In genomic region chr2:112816976-112817375, GRCm38 (mm10) we compare ENCODE assay signal across 27 mouse cellular contexts.
"Had no signal": no experiment of that assay in that cellular context is flagged by ENCODE, and none has a peak within 500 bp of the region (broad histone marks: within the 10 kb centered on the region; RNA-seq: fewer than 3 reads in every experiment).

No protein-coding gene starts in this region.

- H3K4me1 ChIP-seq: limb, embryonic 15.5 days; megakaryocyte, embryonic 14.5 days; midbrain, embryonic 10.5 days; midbrain, embryonic 13.5 days had no signal

- H3K9me3 ChIP-seq: limb, embryonic 12.5 days; limb, embryonic 15.5 days; megakaryocyte, embryonic 14.5 days; midbrain, embryonic 10.5 days; midbrain, embryonic 13.5 days; neural tube, embryonic 13.5 days had no signal

- H3K27me3 ChIP-seq: limb, embryonic 12.5 days; limb, embryonic 15.5 days; megakaryocyte, embryonic 14.5 days; midbrain, embryonic 13.5 days; neural tube, embryonic 13.5 days had no signal

- DNase-seq: kidney, adult 9 months; kidney, postnatal 10 days; kidney, postnatal 36 days; layer of hippocampus, postnatal 36 days; left cerebral cortex, postnatal 4 days; liver, postnatal 0 days; lung, postnatal 36 days; right cerebral cortex, adult 18-20 months; right cerebral cortex, postnatal 14 days; right cerebral cortex, postnatal 4 days; thymus, adult 2 months; thymus, postnatal 14 days; thymus, postnatal 4 days had no signal

- H3K4me2 ChIP-seq: limb, embryonic 12.5 days; limb, embryonic 15.5 days; liver, embryonic 11.5 days; lung, embryonic 14.5 days; midbrain, embryonic 13.5 days; neural tube, embryonic 13.5 days had no signal

- H3K36me3 ChIP-seq: limb, embryonic 12.5 days; limb, embryonic 15.5 days; midbrain, embryonic 10.5 days; midbrain, embryonic 13.5 days; neural tube, embryonic 13.5 days had no signal

- H3K9ac ChIP-seq: limb, embryonic 12.5 days; limb, embryonic 15.5 days; liver, embryonic 14.5 days; liver, postnatal 0 days; lung, embryonic 14.5 days; midbrain, embryonic 13.5 days; neural tube, embryonic 13.5 days had no signal

- H3K4me3 ChIP-seq: left cerebral cortex, adult 2 months; limb, embryonic 12.5 days; limb, embryonic 15.5 days; megakaryocyte, embryonic 14.5 days; midbrain, embryonic 10.5 days; midbrain, embryonic 13.5 days; myocyte; neural tube, embryonic 13.5 days had no signal

- ATAC-seq: liver, postnatal 0 days; lung, postnatal 0 days; midbrain, embryonic 13.5 days; midbrain, embryonic 16.5 days had no signal

- H3K27ac ChIP-seq: left cerebral cortex, adult 2 months; limb, embryonic 12.5 days; limb, embryonic 15.5 days; liver, embryonic 14.5 days; midbrain, embryonic 10.5 days; midbrain, embryonic 13.5 days; neural tube, embryonic 13.5 days; stomach, postnatal 0 days had no signal
